Mouse (Mus musculus) spleen, embryonic (tissue): ENCODE results near the gene Gm4175.
"Not testable (repeated sequence)": the region's sequence is repeated elsewhere in the genome, so short reads cannot be mapped to it uniquely, and the experiment has no call there.

Experiments used
- CTCF ChIA-PET: fragments of 350-600 bp; sonication (Branson Sonifier 250); formaldehyde crosslinking; loops from one replicate; lab custom pipeline; 2022; lab: Charles Lee

The Gm4175 gene

DNA sequence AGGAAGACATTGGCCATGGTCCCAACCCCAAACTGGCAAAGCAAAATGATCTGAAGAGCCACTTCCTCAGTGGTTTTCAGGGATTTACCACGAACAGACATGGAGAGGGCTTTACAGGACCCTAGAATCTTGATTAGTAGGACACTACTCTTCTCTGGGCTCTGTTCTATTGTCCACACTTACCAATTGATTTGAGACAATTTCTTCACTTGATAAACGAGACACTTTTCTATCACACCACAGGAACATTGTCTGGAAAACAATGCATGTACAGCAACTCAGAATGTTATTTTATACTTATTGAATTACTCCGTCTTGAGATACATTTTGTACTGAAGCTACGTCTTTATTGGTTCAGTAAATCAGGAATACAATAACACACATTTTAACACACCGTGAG lies at the start of gene Gm4175:
Gene Gm4175, minus strand, starts transcription at position 101 of the 400 bp plus-strand sequence.
- CTCF ChIA-PET = not testable (repeated sequence)

- CTCF ChIA-PET = not testable (repeated sequence)
Observed at GRCm38 (mm10) chr7:21796628-21797027, 35.4 kb upstream of the Gm4175 start, which contains the start of gene Gm4177. Gene Gm4177 (minus strand): TSS chr7:21796728.
